Mouse (Mus musculus): Measurements from ENCODE around the gene Nfatc2ip.

- TF ChIP-seq CTCF (IDR thresholded peaks at IDR 0.05; ENCODE audit: low read depth) (no peak), EP300 (IDR thresholded peaks at IDR 0.05; ENCODE audit: low read depth) (no peak)
These were observed 38.7 kb downstream of the Nfatc2ip start for GRCm38 (mm10) chr7:126357838-126358237.

Measured in liver, postnatal 0 days (tissue).